Mouse (Mus musculus) forebrain, embryonic 14.5 days (tissue): ENCODE data around the gene Vmn2r35. TPM values are rescaled to one million over a fixed set of nuclear protein-coding genes. Genes with fewer than 3 reads are reported as not detected.
"Not testable (repeated sequence)": the region's sequence is repeated elsewhere in the genome, so short reads cannot be mapped to it uniquely, and the experiment has no call there.

Experiments used
- ATAC-seq: fragments of 200-750 bp; cut with Nextera tagmentation; 2 replicates; pipeline ENCODE4 v1.8.0; 2017; ENCODE audit warnings: mild to moderate bottlenecking, moderate library complexity
- DNase-seq: peaks from one replicate; pipeline ENCODE4 v3.0.0-alpha.2; 2015; ENCODE audit warnings: low spot score
- H3K27ac ChIP-seq: fragments of 300-500 bp; sonication (generic); 2 replicates; pipeline ENCODE4 v1.5.1; 2014; ENCODE audit warnings: low read depth, mild to moderate bottlenecking, control low read depth, low read length, moderate library complexity
- H3K27me3 ChIP-seq: fragments of 300-500 bp; sonication (generic); replicated peaks from 2 replicates; pipeline ENCODE4 v1.6.1; 2014; ENCODE audit warnings: low read length, control low read depth, mixed read lengths; ENCODE audit not compliant: control insufficient read depth, insufficient read depth
- H3K36me3 ChIP-seq: fragments of 300-500 bp; sonication (generic); 2 replicates; pipeline ENCODE4 v1.6.1; 2014; ENCODE audit warnings: low read length, control low read depth; ENCODE audit not compliant: control insufficient read depth, insufficient read depth
- H3K4me1 ChIP-seq: fragments of 300-500 bp; sonication (generic); 2 replicates; pipeline ENCODE4 v1.6.1; 2014; ENCODE audit warnings: antibody characterized with exemption, low read length, control low read depth; ENCODE audit not compliant: control insufficient read depth, insufficient read depth
- H3K4me2 ChIP-seq: fragments of 300-500 bp; sonication (generic); 2 replicates; pipeline ENCODE4 v1.6.1; 2014; ENCODE audit warnings: mild to moderate bottlenecking, control low read depth, low read length
- H3K4me3 ChIP-seq: fragments of 300-500 bp; sonication (generic); 2 replicates; pipeline ENCODE4 v1.5.1; 2014; ENCODE audit warnings: low read depth, low read length, control low read depth
- H3K9ac ChIP-seq: fragments of 300-500 bp; sonication (generic); 2 replicates; pipeline ENCODE4 v1.6.1; 2014; ENCODE audit warnings: mild to moderate bottlenecking, low read length, control low read depth, moderate library complexity
- H3K9me3 ChIP-seq: fragments of 300-500 bp; sonication (generic); replicated peaks from 2 replicates; pipeline ENCODE4 v1.6.1; 2016; ENCODE audit warnings: low read length, control low read depth, mixed read lengths; ENCODE audit not compliant: control insufficient read depth
- WGBS: fragments of 180-500 bp; shearing (Covaris S2); extraction: QIAGEN DNeasy Blood & Tissue Kit; methylation state at CpG from one replicate; pipeline ENCODE4 v1.1.7; 2014; 5-methylcytosine and 5-hydroxymethylcytosine counted together
- polyA plus RNA-seq: library from polyadenylated mRNA; unstranded; fragments of >200 nt; fragmentation: Nextera tagmentation; extraction: Ambion mirVana; gene quantifications from 2 replicates; pipeline ENCODE4 v1.2.1, GENCODE M21; 2014

Vmn2r35 gene
- not detected in 2 replicates for polyA plus RNA-seq

DNA sequence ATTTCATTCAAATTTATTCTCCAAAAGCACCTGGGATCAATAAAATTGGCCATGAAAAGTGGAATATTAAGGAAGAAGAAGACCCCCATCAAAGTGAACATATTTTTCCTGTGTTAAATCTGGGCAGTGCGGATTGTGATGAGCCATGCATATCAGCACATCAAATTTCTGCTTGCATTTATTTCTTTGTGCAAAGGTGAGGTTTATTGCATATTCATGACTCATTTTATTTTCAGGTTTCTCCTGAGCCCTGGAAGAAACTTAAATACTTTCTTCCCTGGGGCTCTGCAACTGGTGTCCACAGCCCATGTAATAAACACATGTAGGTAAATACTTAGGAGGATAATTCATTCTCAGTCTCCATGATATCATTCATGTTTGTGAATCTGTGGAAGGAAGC, at the start of gene Vmn2r35:
Vmn2r35 (minus strand) TSS at position 101 of the 400 bp plus-strand sequence.
- not testable (repeated sequence) for H3K9ac ChIP-seq, DNase-seq, H3K4me1 ChIP-seq, H3K4me3 ChIP-seq, H3K27ac ChIP-seq, H3K36me3 ChIP-seq, ATAC-seq, H3K4me2 ChIP-seq, H3K9me3 ChIP-seq, H3K27me3 ChIP-seq
- no CpG with 5 or more reads among the region's 1 CpGs for WGBS

DNA sequence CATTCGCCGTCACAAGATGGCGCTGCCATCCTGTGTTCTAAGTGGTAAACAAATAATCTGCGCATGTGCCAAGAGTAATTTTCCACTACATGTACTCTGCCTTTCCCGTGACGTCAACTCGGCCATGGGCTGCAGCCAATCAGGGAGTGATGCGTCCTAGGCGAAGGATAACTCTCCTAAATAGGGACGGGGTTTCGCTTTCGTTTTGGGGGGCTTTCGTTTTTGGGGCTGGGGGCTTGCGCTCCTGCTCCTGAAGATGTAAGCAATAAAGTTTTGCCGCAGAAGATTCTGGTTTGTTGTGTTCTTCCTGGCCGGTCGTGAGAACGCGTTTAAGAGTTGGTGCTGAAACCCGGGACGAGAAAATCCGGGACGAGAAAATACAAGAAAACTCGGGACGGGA, 25.5 kb downstream of the Vmn2r35 start:
- 84% methylated on average over 5 of the region's 25 CpGs for WGBS
- not testable (repeated sequence) for ATAC-seq, H3K36me3 ChIP-seq, H3K4me2 ChIP-seq, H3K9ac ChIP-seq, DNase-seq, H3K27ac ChIP-seq, H3K9me3 ChIP-seq, H3K4me3 ChIP-seq, H3K4me1 ChIP-seq, H3K27me3 ChIP-seq

Other genes starting within 250 kb of the Vmn2r35 start
- gene Vmn2r34, start 130.4 kb downstream of the Vmn2r35 start, polyA plus RNA-seq = not detected in 2 replicates
- gene Vmn2r36, start 82.6 kb upstream of the Vmn2r35 start, polyA plus RNA-seq = not detected in 2 replicates